Mouse (Mus musculus) bone marrow macrophage, adult 2 months (primary cell): ENCODE results near the gene Apbb2. TPM values are rescaled to one million over a fixed set of nuclear protein-coding genes. Genes with fewer than 3 reads are reported as not detected.

ENCODE experiments used
- H3K27ac ChIP-seq: 2 replicates; pipeline ENCODE4 v1.5.1; 2012; ENCODE audit warnings: low read depth, low read length; ENCODE audit not compliant: insufficient read depth
- H3K4me1 ChIP-seq: 2 replicates; pipeline ENCODE4 v1.6.1; 2012; ENCODE audit warnings: low read length; ENCODE audit not compliant: control insufficient read depth, insufficient read depth
- H3K4me3 ChIP-seq: 2 replicates; pipeline ENCODE4 v1.5.1; 2012; ENCODE audit warnings: mild to moderate bottlenecking, low read length, moderate library complexity; ENCODE audit not compliant: insufficient read depth
- CTCF ChIP-seq: IDR thresholded peaks from 2 replicates; pipeline ENCODE4 v1.5.1; 2012; ENCODE audit warnings: low read depth, mild to moderate bottlenecking, low read length, moderate library complexity
- POLR2A ChIP-seq: IDR thresholded peaks from 2 replicates; pipeline ENCODE4 v1.6.1; 2012; ENCODE audit warnings: mild to moderate bottlenecking, low read depth, low read length, borderline replicate concordance
- polyA plus RNA-seq: library from polyadenylated mRNA; stranded (reverse); fragments of >200 nt; gene quantifications from 2 replicates; pipeline ENCODE4 v1.2.4, GENCODE M21; 2012; ENCODE audit not compliant: missing spikeins, insufficient read depth, insufficient read length

Gene Apbb2
- polyA plus RNA-seq, 1 experiment = 22.5 TPM

GRCm38 (mm10) chr5:66304300-66305067 lies 314.1 kb downstream of the Apbb2 start:
- Histone ChIP-seq H3K27ac (no peak overlapping the region), H3K4me1 (peaks cover 2% of the 10 kb centered on the region; the same call in 1 of the 2 replicates), H3K4me3 (no peak overlapping the region)
- TF ChIP-seq CTCF (no peak), POLR2A (no peak)

GRCm38 (mm10) chr5:66302873-66303272 lies 315.7 kb downstream of the Apbb2 start:
- no peak for TF ChIP-seq CTCF
- no peak for TF ChIP-seq POLR2A
- H3K27ac ChIP-seq = no peak overlapping the region
- H3K4me1 ChIP-seq = peaks cover 9% of the 10 kb centered on the region
- H3K4me3 ChIP-seq = no peak overlapping the region

GRCm38 (mm10) chr5:66302085-66302815 lies 316.3 kb downstream of the Apbb2 start:
- TF ChIP-seq POLR2A (no peak), CTCF (no peak)
- no peak overlapping the region for H3K4me3 ChIP-seq
- no peak overlapping the region for H3K27ac ChIP-seq

GRCm38 (mm10) chr5:66300576-66300975 lies 318.0 kb downstream of the Apbb2 start:
- TF ChIP-seq CTCF (no peak), POLR2A (no peak)
- no peak overlapping the region for H3K27ac ChIP-seq
- H3K4me3 ChIP-seq = no peak overlapping the region
- peaks cover 6% of the 10 kb centered on the region for H3K4me1 ChIP-seq

More at GRCm38 (mm10) chr5:66302085-66302815, 316.3 kb downstream of the Apbb2 start:
- H3K4me1 ChIP-seq = peaks cover 9% of the 10 kb centered on the region

GRCm38 (mm10) chr5:66298856-66299255 lies 319.7 kb downstream of the Apbb2 start:
- Histone ChIP-seq H3K4me3 (no peak overlapping the region), H3K4me1 (peaks cover 11% of the 10 kb centered on the region), H3K27ac (no peak overlapping the region)
- TF ChIP-seq POLR2A = no peak
- no peak for TF ChIP-seq CTCF

- H3K4me3 ChIP-seq = no peak overlapping the region
- H3K4me1 ChIP-seq = peaks cover 11% of the 10 kb centered on the region
- TF ChIP-seq POLR2A = no peak
- TF ChIP-seq CTCF = no peak
- no peak overlapping the region for H3K27ac ChIP-seq
Observed at GRCm38 (mm10) chr5:66296116-66296515, 322.5 kb downstream of the Apbb2 start.

- TF ChIP-seq CTCF (no peak), POLR2A (no peak)
- Histone ChIP-seq H3K4me3 (no peak overlapping the region), H3K4me1 (peaks cover 11% of the 10 kb centered on the region), H3K27ac (no peak overlapping the region)
Observed at GRCm38 (mm10) chr5:66294952-66295351, 323.6 kb downstream of the Apbb2 start.

- Histone ChIP-seq H3K4me3 (no peak overlapping the region), H3K4me1 (peaks cover 10% of the 10 kb centered on the region), H3K27ac (no peak overlapping the region)
- TF ChIP-seq POLR2A (no peak), CTCF (no peak)
Observed at GRCm38 (mm10) chr5:66294106-66294625, 324.4 kb downstream of the Apbb2 start.

GRCm38 (mm10) chr5:66280742-66281141 lies 337.8 kb downstream of the Apbb2 start:
- no peak for TF ChIP-seq POLR2A
- TF ChIP-seq CTCF = no peak
- H3K4me1 ChIP-seq = peaks cover 24% of the 10 kb centered on the region
- H3K27ac ChIP-seq = no peak overlapping the region
- no peak overlapping the region for H3K4me3 ChIP-seq

GRCm38 (mm10) chr5:66279650-66280049 lies 338.9 kb downstream of the Apbb2 start:
- H3K4me3 ChIP-seq = no peak overlapping the region
- no peak for TF ChIP-seq POLR2A
- no peak for TF ChIP-seq CTCF
- H3K4me1 ChIP-seq = peaks cover 24% of the 10 kb centered on the region
- H3K27ac ChIP-seq = peak overlapping the region; percentile 84
